Mouse (Mus musculus): ENCODE measurements around the gene Sez6l. TPM values are rescaled to one million over a fixed set of nuclear protein-coding genes. Genes with fewer than 3 reads are reported as not detected.

Gene Sez6l
- polyA plus RNA-seq, 1 experiment from 2014 or later = 1.3 TPM

- Histone ChIP-seq H3K4me3 (replicated peaks) (no peak overlapping the region), H3K27me3 (0 out of 2 replicates have a peak, but pooled peaks cover under 1% of the 10 kb centered on the region), H3K36me3 (no peaks in the 10 kb centered on the region), H3K4me2 (replicated peaks) (no peak overlapping the region), H3K4me1 (peaks cover 4% of the 10 kb centered on the region; the same call in 1 of the 2 replicates), H3K9ac (no peak overlapping the region), H3K9me3 (replicated peaks) (no peaks in the 10 kb centered on the region), H3K27ac (replicated peaks) (no peak overlapping the region)
- 46% methylated on average over 11 of the region's 11 CpGs for WGBS
- ATAC-seq (ENCODE audit: insufficient number of reproducible peaks, low FRiP score, low TSS enrichment, low read depth) = no peak
These were observed 85.5 kb downstream of the Sez6l start for GRCm38 (mm10) chr5:112491489-112491888.

DNA sequence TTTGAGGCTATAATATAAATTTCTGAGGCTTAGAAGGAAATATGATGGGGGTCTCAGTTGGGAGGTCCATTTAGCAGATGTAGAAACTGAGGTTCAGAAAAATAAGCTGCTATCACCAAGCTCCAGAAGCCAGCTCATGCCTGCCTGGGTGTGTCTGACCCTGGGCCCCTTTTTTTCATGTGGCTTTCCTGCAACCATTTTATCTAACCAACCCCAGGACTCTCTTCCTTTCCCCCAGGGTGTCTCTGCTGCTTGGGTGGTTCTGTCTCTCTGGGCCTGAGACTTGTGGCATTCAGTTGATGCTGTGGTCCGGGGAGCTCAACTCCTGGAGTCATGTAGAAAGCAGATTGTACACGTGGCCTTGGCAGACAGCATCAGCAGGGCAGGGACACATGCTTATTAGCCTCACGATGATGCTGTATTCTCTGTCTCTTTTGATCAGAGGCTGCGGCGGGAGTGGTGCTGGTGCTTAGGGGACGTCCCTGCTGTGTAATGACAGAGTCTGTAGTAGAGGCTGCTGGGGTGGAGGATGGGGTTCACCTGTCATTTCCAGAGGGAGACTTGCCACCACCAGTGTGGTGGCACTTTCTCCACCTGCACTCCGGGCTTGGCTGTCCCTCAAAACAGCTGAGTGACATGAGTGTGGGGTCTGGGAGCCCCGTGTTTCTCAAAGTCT, 88.7 kb downstream of the Sez6l start:
- Histone ChIP-seq H3K36me3 (no peaks in the 10 kb centered on the region), H3K27ac (replicated peaks) (no peak overlapping the region), H3K4me1 (no peaks in the 10 kb centered on the region), H3K27me3 (peaks cover 23% of the 10 kb centered on the region), H3K9ac (no peak overlapping the region), H3K4me3 (replicated peaks) (no peak overlapping the region), H3K4me2 (replicated peaks) (no peak overlapping the region), H3K9me3 (replicated peaks) (no peaks in the 10 kb centered on the region)
- ATAC-seq (ENCODE audit: insufficient number of reproducible peaks, low FRiP score, low TSS enrichment, low read depth) = no peak
- 44% methylated on average over 8 of the region's 8 CpGs for WGBS

DNA sequence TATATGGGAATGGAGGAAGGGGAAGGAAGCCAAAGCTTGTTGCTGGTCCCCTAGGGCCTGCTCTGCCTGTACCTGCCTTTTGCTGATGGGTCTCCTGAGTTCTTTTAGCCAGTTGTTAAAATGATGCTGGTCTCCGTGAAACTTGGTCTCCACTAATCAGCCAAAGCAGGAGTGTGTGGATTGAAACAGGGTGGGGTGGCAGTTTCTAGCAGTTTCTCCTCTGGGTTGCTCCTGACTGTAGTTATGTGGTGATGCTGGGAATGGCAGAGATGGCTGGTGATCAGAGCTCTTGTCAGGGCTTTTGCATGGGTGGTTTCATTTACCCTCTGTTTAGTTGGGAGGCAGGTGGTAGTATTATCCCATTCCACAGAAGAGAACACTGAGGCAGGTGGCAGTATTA, 89.5 kb downstream of the Sez6l start:
- WGBS = 81% methylated on average over 1 of the region's 1 CpGs
- Histone ChIP-seq H3K36me3 (no peaks in the 10 kb centered on the region), H3K4me1 (no peaks in the 10 kb centered on the region), H3K9ac (no peak overlapping the region), H3K27ac (replicated peaks) (no peak overlapping the region), H3K4me2 (replicated peaks) (no peak overlapping the region), H3K27me3 (peaks cover 29% of the 10 kb centered on the region), H3K9me3 (replicated peaks) (no peaks in the 10 kb centered on the region), H3K4me3 (replicated peaks) (no peak overlapping the region)
- ATAC-seq (ENCODE audit: insufficient number of reproducible peaks, low FRiP score, low TSS enrichment, low read depth) = no peak

DNA sequence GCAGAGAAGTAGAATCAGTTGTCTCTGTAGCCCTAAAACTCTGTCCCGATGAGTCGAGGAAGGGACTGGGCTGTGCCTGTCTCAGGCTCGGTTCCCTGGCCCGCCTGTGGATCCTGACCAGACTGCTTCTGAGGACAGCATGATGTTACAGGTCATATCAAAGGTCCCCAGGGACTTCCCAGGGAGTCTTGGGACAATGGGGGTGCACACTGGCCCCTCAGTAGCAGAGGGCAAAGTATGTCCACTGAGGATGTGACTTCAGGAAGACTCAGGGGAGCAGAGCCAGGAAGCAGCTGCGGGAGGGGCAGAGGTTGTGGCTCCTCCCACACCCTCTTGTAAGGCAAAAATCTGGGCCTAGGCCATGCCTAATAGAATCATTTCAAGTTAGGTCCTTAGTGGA, 90.6 kb downstream of the Sez6l start:
- no peak overlapping the region for H3K9ac ChIP-seq
- 66% methylated on average over 5 of the region's 5 CpGs for WGBS
- H3K4me2 ChIP-seq (replicated peaks) = no peak overlapping the region
- ATAC-seq (ENCODE audit: insufficient number of reproducible peaks, low FRiP score, low TSS enrichment, low read depth) = no peak
- H3K4me1 ChIP-seq = no peaks in the 10 kb centered on the region
- no peak overlapping the region for H3K4me3 ChIP-seq (replicated peaks)
- no peaks in the 10 kb centered on the region for H3K9me3 ChIP-seq (replicated peaks)
- no peak overlapping the region for H3K27ac ChIP-seq (replicated peaks)
- no peaks in the 10 kb centered on the region for H3K36me3 ChIP-seq
- H3K27me3 ChIP-seq = peaks cover 32% of the 10 kb centered on the region

GRCm38 (mm10) chr5:112484924-112485715, 91.9 kb downstream of the Sez6l start:
- no peak for ATAC-seq (ENCODE audit: insufficient number of reproducible peaks, low FRiP score, low TSS enrichment, low read depth)
- Histone ChIP-seq H3K4me1 (no peaks in the 10 kb centered on the region), H3K9ac (no peak overlapping the region), H3K4me3 (replicated peaks) (no peak overlapping the region), H3K27ac (replicated peaks) (no peak overlapping the region), H3K36me3 (no peaks in the 10 kb centered on the region), H3K27me3 (peaks cover 32% of the 10 kb centered on the region), H3K4me2 (replicated peaks) (no peak overlapping the region), H3K9me3 (replicated peaks) (no peaks in the 10 kb centered on the region)
- 25% methylated on average over 13 of the region's 13 CpGs for WGBS

- Histone ChIP-seq H3K4me1 (no peaks in the 10 kb centered on the region), H3K9me3 (replicated peaks) (no peaks in the 10 kb centered on the region), H3K4me2 (replicated peaks) (no peak overlapping the region), H3K9ac (no peak overlapping the region), H3K27me3 (peaks cover 32% of the 10 kb centered on the region), H3K27ac (replicated peaks) (no peak overlapping the region), H3K4me3 (replicated peaks) (no peak overlapping the region), H3K36me3 (no peaks in the 10 kb centered on the region)
- no peak for ATAC-seq (ENCODE audit: insufficient number of reproducible peaks, low FRiP score, low TSS enrichment, low read depth)
- WGBS = 81% methylated on average over 8 of the region's 8 CpGs
These were observed 94.0 kb downstream of the Sez6l start for GRCm38 (mm10) chr5:112483030-112483429.

- peaks cover 32% of the 10 kb centered on the region for H3K27me3 ChIP-seq
- H3K27ac ChIP-seq (replicated peaks) = no peak overlapping the region
- WGBS = 56% methylated on average over 13 of the region's 13 CpGs
- ATAC-seq (ENCODE audit: insufficient number of reproducible peaks, low FRiP score, low TSS enrichment, low read depth) = no peak
- H3K4me3 ChIP-seq (replicated peaks) = no peak overlapping the region
- no peak overlapping the region for H3K9ac ChIP-seq
- H3K4me2 ChIP-seq (replicated peaks) = no peak overlapping the region
- H3K9me3 ChIP-seq (replicated peaks) = no peaks in the 10 kb centered on the region
- no peaks in the 10 kb centered on the region for H3K36me3 ChIP-seq
- H3K4me1 ChIP-seq = no peaks in the 10 kb centered on the region
These were observed 94.4 kb downstream of the Sez6l start for GRCm38 (mm10) chr5:112482551-112482950.

- H3K27ac ChIP-seq (replicated peaks) = no peak overlapping the region
- H3K9me3 ChIP-seq (replicated peaks) = no peaks in the 10 kb centered on the region
- H3K4me2 ChIP-seq (replicated peaks) = no peak overlapping the region
- no peaks in the 10 kb centered on the region for H3K4me1 ChIP-seq
- H3K4me3 ChIP-seq (replicated peaks) = no peak overlapping the region
- H3K36me3 ChIP-seq = no peaks in the 10 kb centered on the region
- peaks cover 32% of the 10 kb centered on the region for H3K27me3 ChIP-seq
- ATAC-seq (ENCODE audit: insufficient number of reproducible peaks, low FRiP score, low TSS enrichment, low read depth) = no peak
- H3K9ac ChIP-seq = no peak overlapping the region
- 11% methylated on average over 19 of the region's 19 CpGs for WGBS
These were observed 95.0 kb downstream of the Sez6l start for GRCm38 (mm10) chr5:112481946-112482410.

DNA sequence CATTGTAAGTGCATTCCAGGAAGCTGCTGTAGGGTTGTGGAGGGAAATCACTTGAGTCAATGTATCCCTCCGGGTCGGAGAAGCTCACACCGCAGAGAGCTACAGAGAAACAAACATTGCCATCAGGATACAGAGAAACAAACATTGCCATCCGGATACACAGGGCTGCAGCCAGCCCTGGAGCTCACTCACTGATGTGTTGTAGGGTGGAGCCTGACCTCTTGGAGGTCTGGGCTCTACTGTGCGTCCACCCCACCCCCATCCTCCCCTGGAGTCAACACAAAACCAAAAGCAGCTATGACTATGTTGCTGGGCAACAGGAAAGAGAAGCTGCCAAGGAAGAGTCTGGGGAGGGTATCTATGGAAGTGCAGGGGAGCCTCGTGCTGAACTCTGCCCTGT, 103.5 kb downstream of the Sez6l start:
- no peaks in the 10 kb centered on the region for H3K36me3 ChIP-seq
- no peak overlapping the region for H3K4me2 ChIP-seq (replicated peaks)
- H3K4me3 ChIP-seq (replicated peaks) = no peak overlapping the region
- 46% methylated on average over 6 of the region's 6 CpGs for WGBS
- no peaks in the 10 kb centered on the region for H3K9me3 ChIP-seq (replicated peaks)
- no peak for ATAC-seq (ENCODE audit: insufficient number of reproducible peaks, low FRiP score, low TSS enrichment, low read depth)
- no peak overlapping the region for H3K9ac ChIP-seq
- H3K27me3 ChIP-seq = 0 out of 2 replicates have a peak, but pooled peaks cover 6% of the 10 kb centered on the region
- H3K27ac ChIP-seq (replicated peaks) = no peak overlapping the region
- 0 out of 2 replicates have a peak, but pooled peaks cover 7% of the 10 kb centered on the region for H3K4me1 ChIP-seq

- no peaks in the 10 kb centered on the region for H3K9me3 ChIP-seq (replicated peaks)
- 71% methylated on average over 6 of the region's 6 CpGs for WGBS
These were observed 106.8 kb downstream of the Sez6l start for GRCm38 (mm10) chr5:112470144-112470543.

GRCm38 (mm10) chr5:112468986-112469581, 107.9 kb downstream of the Sez6l start:
- Histone ChIP-seq H3K4me1 (peaks cover 23% of the 10 kb centered on the region), H3K9ac (no peak overlapping the region), H3K36me3 (no peaks in the 10 kb centered on the region), H3K4me3 (replicated peaks) (no peak overlapping the region), H3K4me2 (replicated peaks) (no peak overlapping the region), H3K27me3 (no peaks in the 10 kb centered on the region), H3K27ac (replicated peaks) (no peak overlapping the region), H3K9me3 (replicated peaks) (no peaks in the 10 kb centered on the region)
- WGBS = 73% methylated on average over 4 of the region's 4 CpGs
- ATAC-seq (ENCODE audit: insufficient number of reproducible peaks, low FRiP score, low TSS enrichment, low read depth) = no peak

More at GRCm38 (mm10) chr5:112470144-112470543, 106.8 kb downstream of the Sez6l start:
- H3K4me3 ChIP-seq (replicated peaks) = no peak overlapping the region
- H3K4me1 ChIP-seq = peaks cover 23% of the 10 kb centered on the region
- ATAC-seq (ENCODE audit: insufficient number of reproducible peaks, low FRiP score, low TSS enrichment, low read depth) = no peak
- H3K27ac ChIP-seq (replicated peaks) = no peak overlapping the region
- no peak overlapping the region for H3K4me2 ChIP-seq (replicated peaks)
- no peak overlapping the region for H3K9ac ChIP-seq
- no peaks in the 10 kb centered on the region for H3K36me3 ChIP-seq
- 0 out of 2 replicates have a peak, but pooled peaks cover 5% of the 10 kb centered on the region for H3K27me3 ChIP-seq
